Mouse (Mus musculus) bone marrow, adult 2 months (tissue): ENCODE data around the gene Fzd7.

Experiments used
- CTCF ChIP-seq: fragments of 200-500 bp; IDR thresholded peaks from 2 replicates; pipeline ENCODE4 v1.5.1; 2011; ENCODE audit warnings: low read length, control low read depth; ENCODE audit not compliant: control insufficient read depth, insufficient read depth
- POLR2A ChIP-seq: fragments of 200-500 bp; IDR thresholded peaks from 2 replicates; pipeline ENCODE4 v1.6.1; 2011; ENCODE audit warnings: low read depth, mild to moderate bottlenecking, control low read depth, low read length, borderline replicate concordance; ENCODE audit not compliant: control insufficient read depth

- no peak for TF ChIP-seq POLR2A
- TF ChIP-seq CTCF = no peak
These were observed 31.3 kb upstream of the Fzd7 start for GRCm38 (mm10) chr1:59450896-59451295.
